In genomic region chr1:88219054-88219453, GRCm38 (mm10) we compare ENCODE assay signal across 25 mouse cellular contexts. TPM values are rescaled to one million over a fixed set of nuclear protein-coding genes. Genes with fewer than 3 reads are reported as not detected.
DNase-seq lines count a peak whose midpoint lies in the region; ATAC-seq lines count a peak whose summit lies in the region.
"Had no signal": no experiment of that assay in that cellular context is flagged by ENCODE, and none has a peak within 500 bp of the region (broad histone marks: within the 10 kb centered on the region; RNA-seq: fewer than 3 reads in every experiment).

No protein-coding gene starts in this region.

- peak; percentile 12 for DNase-seq in embryo, embryonic 10 days (ENCODE audit: low spot score)
- no peak for DNase-seq in embryo, embryonic 10.5 days (ENCODE audit: low spot score)
- DNase-seq in heart, postnatal 10 days = peak; percentile 5
- peak; percentile 10 for DNase-seq in neural tube, embryonic 11.5 days (ENCODE audit: low spot score)
- DNase-seq in neural tube, embryonic 10.5 days (ENCODE audit: extremely low spot score, low spot score) = no peak
- DNase-seq in left cerebral cortex, adult 9 months (ENCODE audit: low spot score in 2 of 2) = no peak
- no peak for DNase-seq in thymus, postnatal 4 days
- DNase-seq: B cell, adult 2 months; cerebellum, adult 8-10 months; gastrocnemius, postnatal 36 days; liver, embryonic 13.5 days; retina, postnatal 1 day; thymus, postnatal 36 days had no signal

- H3K9ac ChIP-seq in heart, embryonic 12.5 days = no peak overlapping the region
- no peak overlapping the region for H3K9ac ChIP-seq in neural tube, embryonic 11.5 days (ENCODE audit: low read length)
- H3K9ac ChIP-seq: embryonic facial prominence, embryonic 12.5 days; forebrain, embryonic 13.5 days; liver, embryonic 13.5 days; midbrain, embryonic 15.5 days had no signal

- 11% methylated on average over 1 of the region's 1 CpGs for WGBS in heart, embryonic 12.5 days
- 21% methylated on average over 1 of the region's 1 CpGs for WGBS in neural tube, embryonic 11.5 days

- ATAC-seq in heart, embryonic 12.5 days (ENCODE audit: insufficient number of reproducible peaks, low FRiP score) = no peak
- ATAC-seq in neural tube, embryonic 11.5 days (ENCODE audit: insufficient read depth, low FRiP score, low TSS enrichment) = no peak
- ATAC-seq: forebrain, embryonic 13.5 days; hindbrain, postnatal 0 days; midbrain, embryonic 15.5 days had no signal

- no peak overlapping the region for H3K4me3 ChIP-seq in heart, embryonic 12.5 days
- H3K4me3 ChIP-seq in neural tube, embryonic 11.5 days (ENCODE audit: low read depth, low read length) = no peak overlapping the region
- H3K4me3 ChIP-seq: embryonic facial prominence, embryonic 12.5 days; forebrain, embryonic 13.5 days; layer of hippocampus, adult 2 months; liver, embryonic 13.5 days; midbrain, embryonic 15.5 days had no signal

- no peaks in the 10 kb centered on the region for H3K27me3 ChIP-seq in heart, embryonic 12.5 days (replicated peaks)
- H3K27me3 ChIP-seq in neural tube, embryonic 11.5 days (ENCODE audit: control insufficient read depth, insufficient read depth, low read length) = no peaks in the 10 kb centered on the region
- H3K27me3 ChIP-seq: embryonic facial prominence, embryonic 12.5 days; forebrain, embryonic 13.5 days; liver, embryonic 13.5 days; midbrain, embryonic 15.5 days had no signal

- H3K9me3 ChIP-seq in heart, embryonic 12.5 days (replicated peaks) = peaks cover 32% of the 10 kb centered on the region
- H3K9me3 ChIP-seq in neural tube, embryonic 11.5 days (ENCODE audit: control insufficient read depth, low read length) = peaks cover 36% of the 10 kb centered on the region

- H3K36me3 ChIP-seq in heart, embryonic 12.5 days = no peaks in the 10 kb centered on the region
- H3K36me3 ChIP-seq in neural tube, embryonic 11.5 days (ENCODE audit: control insufficient read depth, insufficient read depth, low read length) = no peaks in the 10 kb centered on the region
- H3K36me3 ChIP-seq: embryonic facial prominence, embryonic 12.5 days; liver, embryonic 13.5 days; midbrain, embryonic 15.5 days had no signal

- intact Hi-C loops in heart, postnatal 10 days (cut with DNase I) = no loop called here

- no peak overlapping the region for H3K4me2 ChIP-seq in heart, embryonic 12.5 days
- H3K4me2 ChIP-seq in neural tube, embryonic 11.5 days (ENCODE audit: low read depth) = no peak overlapping the region
- H3K4me2 ChIP-seq: embryonic facial prominence, embryonic 12.5 days; forebrain, embryonic 13.5 days; liver, embryonic 13.5 days; midbrain, embryonic 15.5 days had no signal

- no peak overlapping the region for H3K27ac ChIP-seq in heart, embryonic 12.5 days (ENCODE audit: poor library complexity, severe bottlenecking)
- H3K27ac ChIP-seq in neural tube, embryonic 11.5 days (ENCODE audit: low read depth, low read length) = no peak overlapping the region
- H3K27ac ChIP-seq: embryonic facial prominence, embryonic 12.5 days; forebrain, embryonic 13.5 days; hindbrain, postnatal 0 days; layer of hippocampus, adult 2 months; liver, embryonic 13.5 days; midbrain, embryonic 15.5 days had no signal

- H3K4me1 ChIP-seq in heart, embryonic 12.5 days (replicated peaks) = no peaks in the 10 kb centered on the region
- H3K4me1 ChIP-seq in neural tube, embryonic 11.5 days (ENCODE audit: control insufficient read depth, insufficient read depth, low read length) = no peaks in the 10 kb centered on the region
- H3K4me1 ChIP-seq: embryonic facial prominence, embryonic 12.5 days; forebrain, embryonic 13.5 days; liver, embryonic 13.5 days; midbrain, embryonic 15.5 days had no signal

RNA-seq across cellular contexts. Expression of gene Ugt1a1, which starts 7.3 kb away (rescaled TPM):
- not detected for total RNA-seq in heart, postnatal 10 days (2021)
- 0.22 TPM in 1 of 2 replicates, not detected in the other for polyA plus RNA-seq in heart, embryonic 12.5 days (2016; fragmentation: Nextera tagmentation; extraction: Ambion mirVana)
- not detected in 2 replicates for polyA plus RNA-seq in neural tube, embryonic 11.5 days (2014; fragmentation: Nextera tagmentation; extraction: Ambion mirVana)
- total RNA-seq: gastrocnemius, postnatal 36 days; layer of hippocampus, adult 2 months had no signal
- polyA plus RNA-seq: embryonic facial prominence, embryonic 12.5 days; forebrain, embryonic 13.5 days; liver, embryonic 13.5 days; midbrain, embryonic 15.5 days; neural tube, embryonic 14.5 days had no signal

RNA-seq across cellular contexts. Expression of gene Mroh2a, which starts 7.7 kb away (rescaled TPM):
- under 1 TPM in 1 of 2 experiments, not detected in 1; 0.10 TPM for total RNA-seq in heart, postnatal 10 days (2021)
- polyA plus RNA-seq in heart, embryonic 12.5 days (2016; fragmentation: Nextera tagmentation; extraction: Ambion mirVana) = 0.56 and 0.83 TPM in 2 replicates
- 1.3 and 1.4 TPM in 2 replicates for polyA plus RNA-seq in neural tube, embryonic 11.5 days (2014; fragmentation: Nextera tagmentation; extraction: Ambion mirVana)
- total RNA-seq: gastrocnemius, postnatal 36 days had no signal

RNA-seq across cellular contexts. Expression of gene Dnajb3, which starts 13.5 kb away (rescaled TPM):
- total RNA-seq in heart, postnatal 10 days (2021) = 1 to 10 TPM in 1 of 2 experiments, under 1 TPM in 1; 0.84 to 1.1 TPM
- 7.6 and 8.4 TPM in 2 replicates for polyA plus RNA-seq in heart, embryonic 12.5 days (2016; fragmentation: Nextera tagmentation; extraction: Ambion mirVana)
- 13.6 and 14.8 TPM in 2 replicates for polyA plus RNA-seq in neural tube, embryonic 11.5 days (2014; fragmentation: Nextera tagmentation; extraction: Ambion mirVana)
- total RNA-seq: gastrocnemius, postnatal 36 days had no signal

RNA-seq across cellular contexts. Expression of gene Ugt1a2, which starts 18.7 kb away (rescaled TPM):
- not detected for total RNA-seq in heart, postnatal 10 days (2021)
- not detected in 2 replicates for polyA plus RNA-seq in heart, embryonic 12.5 days (2016; fragmentation: Nextera tagmentation; extraction: Ambion mirVana)
- polyA plus RNA-seq in neural tube, embryonic 11.5 days (2014; fragmentation: Nextera tagmentation; extraction: Ambion mirVana) = not detected in 2 replicates
- total RNA-seq: gastrocnemius, postnatal 36 days; hindbrain, postnatal 0 days; layer of hippocampus, adult 2 months; left cerebral cortex, adult 8-10 months had no signal
- polyA plus RNA-seq: embryonic facial prominence, embryonic 12.5 days; forebrain, embryonic 13.5 days; heart, embryonic 16.5 days; hindbrain, postnatal 0 days; liver, embryonic 13.5 days; midbrain, embryonic 15.5 days had no signal

RNA-seq across cellular contexts. Expression of gene Ugt1a5, which starts 53.2 kb away (rescaled TPM):
- under 1 TPM; 0.12 to 0.20 TPM for total RNA-seq in heart, postnatal 10 days (2021)
- polyA plus RNA-seq in heart, embryonic 12.5 days (2016; fragmentation: Nextera tagmentation; extraction: Ambion mirVana) = not detected in 2 replicates
- polyA plus RNA-seq in neural tube, embryonic 11.5 days (2014; fragmentation: Nextera tagmentation; extraction: Ambion mirVana) = not detected in 2 replicates
- polyA plus RNA-seq: brain, embryonic 14.5 days; embryonic facial prominence, embryonic 12.5 days; forebrain, embryonic 13.5 days; heart, embryonic 16.5 days; hindbrain, postnatal 0 days; kidney, embryonic 14.5 days; liver, embryonic 13.5 days; midbrain, embryonic 15.5 days; neural tube, embryonic 14.5 days; spleen, adult 2 months had no signal

Comparison
In these comparisons a context has a peak if more than half of its experiments do, and no peak if none do; other contexts are left out.
1. DNase-seq: peak in embryo, embryonic 10 days (single experiment), heart, postnatal 10 days (2 of 2) and neural tube, embryonic 11.5 days (single experiment); none in embryo, embryonic 10.5 days (single experiment), neural tube, embryonic 10.5 days (single experiment), left cerebral cortex, adult 9 months (0 of 2) and thymus, postnatal 4 days (single experiment).